Mouse (Mus musculus) embryonic fibroblast, embryonic 13.5 days (primary cell): ENCODE data around the gene Gm26938. TPM values are rescaled to one million over a fixed set of nuclear protein-coding genes. Genes with fewer than 3 reads are reported as not detected.

ENCODE experiments used
- H3K27ac ChIP-seq: 2 replicates; pipeline ENCODE4 v1.5.1; 2012; ENCODE audit warnings: low read length, control low read depth, inconsistent platforms; ENCODE audit not compliant: insufficient read depth
- H3K4me1 ChIP-seq: 2 replicates; pipeline ENCODE4 v1.6.1; 2011; ENCODE audit warnings: low read length; ENCODE audit not compliant: control insufficient read depth, insufficient read depth
- H3K4me3 ChIP-seq: 2 replicates; pipeline ENCODE4 v1.5.1; 2011; ENCODE audit warnings: mild to moderate bottlenecking, control low read depth, low read length; ENCODE audit not compliant: insufficient read depth
- CTCF ChIP-seq: IDR thresholded peaks from 2 replicates; pipeline ENCODE4 v1.5.1; 2011; ENCODE audit warnings: mild to moderate bottlenecking, control low read depth, low read length, moderate library complexity, borderline replicate concordance; ENCODE audit not compliant: insufficient read depth
- POLR2A ChIP-seq: IDR thresholded peaks from 2 replicates; pipeline ENCODE4 v1.6.1; 2011; ENCODE audit warnings: low read depth, mild to moderate bottlenecking, control low read depth, low read length, moderate library complexity
- polyA plus RNA-seq: library from polyadenylated mRNA; stranded (reverse); fragments of >200 nt; gene quantifications from 2 replicates; pipeline ENCODE4 v1.2.4, GENCODE M21; 2011; ENCODE audit warnings: low read depth; ENCODE audit not compliant: missing spikeins, insufficient read length

Gene Gm26938
- polyA plus RNA-seq, 1 experiment = not detected

- Histone ChIP-seq H3K4me3 (no peak overlapping the region), H3K4me1 (no peaks in the 10 kb centered on the region), H3K27ac (no peak overlapping the region)
- TF ChIP-seq CTCF (no peak), POLR2A (no peak)
Measured at GRCm38 (mm10) chr5:139830734-139831133, 4.5 kb upstream of the Gm26938 start.

DNA sequence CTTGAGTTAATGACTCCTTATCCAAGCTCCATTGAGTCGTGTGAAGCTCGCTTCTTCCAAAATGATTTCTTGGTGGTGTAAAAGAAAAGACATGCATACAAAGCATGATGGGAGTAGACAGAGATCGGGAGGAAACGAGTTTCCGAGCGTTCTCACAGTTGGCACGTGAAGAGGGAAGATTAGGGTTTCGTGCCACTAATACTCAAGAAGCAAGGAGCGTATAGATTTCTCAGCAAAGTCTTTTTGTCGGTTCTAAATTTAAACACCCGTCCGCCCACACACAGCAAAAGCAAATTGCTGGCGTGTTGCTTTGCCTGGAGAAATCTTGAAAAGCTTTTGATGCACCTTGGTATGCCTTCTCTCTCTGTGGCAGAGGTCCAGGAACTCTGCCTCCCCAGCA is 3.2 kb upstream of the Gm26938 start:
- peaks cover 6% of the 10 kb centered on the region; the same call in 1 of the 2 replicates for H3K4me1 ChIP-seq
- no peak overlapping the region for H3K27ac ChIP-seq
- no peak overlapping the region for H3K4me3 ChIP-seq
- no peak for TF ChIP-seq POLR2A
- TF ChIP-seq CTCF = no peak

DNA sequence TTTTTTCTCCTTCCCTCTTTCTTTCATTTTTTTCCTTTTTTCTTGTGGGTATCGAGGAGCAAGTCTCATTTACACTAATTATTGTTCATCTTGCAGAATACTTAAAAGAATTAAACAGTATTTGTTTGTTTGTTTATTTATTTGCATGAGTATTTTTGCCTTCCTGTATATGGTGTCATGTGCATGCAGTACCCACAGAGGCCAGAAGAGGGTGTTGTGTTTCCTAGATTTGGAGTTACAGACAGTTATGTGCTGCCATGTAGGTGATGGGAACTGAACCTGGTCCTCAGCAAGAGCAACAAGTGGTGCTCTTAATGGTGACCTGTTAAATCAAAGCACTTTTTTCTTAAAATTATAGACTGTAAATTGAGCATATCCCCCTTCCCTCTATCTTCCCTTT is 1.4 kb upstream of the Gm26938 start:
- Histone ChIP-seq H3K4me1 (peaks cover 6% of the 10 kb centered on the region; the same call in 1 of the 2 replicates), H3K4me3 (no peak overlapping the region), H3K27ac (no peak overlapping the region)
- TF ChIP-seq POLR2A (no peak), CTCF (no peak)

DNA sequence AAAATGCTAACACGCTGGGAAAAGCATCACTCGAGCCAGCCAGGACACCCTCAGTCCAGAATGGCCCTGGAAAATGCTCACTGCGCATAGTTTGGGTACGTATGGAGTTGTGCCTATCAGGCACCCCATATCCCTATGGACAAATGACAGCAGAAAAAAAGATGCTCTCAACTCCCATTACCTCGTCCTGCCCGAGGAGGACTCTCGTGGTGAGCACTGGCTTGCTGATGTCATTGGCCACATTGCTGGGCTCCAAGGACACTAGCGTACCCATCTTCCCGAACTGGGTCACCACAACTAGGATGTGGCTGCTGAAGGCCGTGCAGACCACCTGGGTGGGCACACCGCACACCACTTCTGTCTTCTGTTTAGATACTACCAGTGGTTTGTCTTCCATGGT is 260 bp downstream of the Gm26938 start:
- peaks cover 6% of the 10 kb centered on the region; the same call in 1 of the 2 replicates for H3K4me1 ChIP-seq
- no peak overlapping the region for H3K27ac ChIP-seq
- H3K4me3 ChIP-seq = peak overlapping the region; percentile 87
- no peak for TF ChIP-seq POLR2A
- TF ChIP-seq CTCF = no peak

GRCm38 (mm10) chr5:139824531-139824930 is 1.7 kb downstream of the Gm26938 start:
- H3K4me1 ChIP-seq = peaks cover 6% of the 10 kb centered on the region; the same call in 1 of the 2 replicates
- no peak overlapping the region for H3K4me3 ChIP-seq
- TF ChIP-seq CTCF (no peak), POLR2A (no peak)
- no peak overlapping the region for H3K27ac ChIP-seq

- TF ChIP-seq POLR2A (no peak), CTCF (no peak)
- Histone ChIP-seq H3K4me1 (peaks cover 6% of the 10 kb centered on the region; the same call in 1 of the 2 replicates), H3K4me3 (no peak overlapping the region), H3K27ac (no peak overlapping the region)
Measured at GRCm38 (mm10) chr5:139821466-139822459, 4.4 kb downstream of the Gm26938 start.

GRCm38 (mm10) chr5:139819538-139820181 is 6.5 kb downstream of the Gm26938 start, which contains the start of gene Tmem184a:
Tmem184a (minus strand) TSS chr5:139819917.
- no peaks in the 10 kb centered on the region for H3K4me1 ChIP-seq
- TF ChIP-seq CTCF (no peak), POLR2A (no peak)
- no peak within 1 kb of the TSS for H3K4me3 ChIP-seq
- H3K27ac ChIP-seq = no peak within 1 kb of the TSS

GRCm38 (mm10) chr5:139818801-139819200 is 7.4 kb downstream of the Gm26938 start:
- no peak overlapping the region for H3K4me3 ChIP-seq
- H3K27ac ChIP-seq = no peak overlapping the region
- TF ChIP-seq CTCF = no peak
- no peak for TF ChIP-seq POLR2A
- H3K4me1 ChIP-seq = no peaks in the 10 kb centered on the region

- Histone ChIP-seq H3K4me3 (no peak overlapping the region), H3K4me1 (no peaks in the 10 kb centered on the region), H3K27ac (no peak overlapping the region)
- no peak for TF ChIP-seq CTCF
- TF ChIP-seq POLR2A = no peak
Measured at GRCm38 (mm10) chr5:139818056-139818455, 8.2 kb downstream of the Gm26938 start.
